8 mouse cellular contexts compared by ENCODE assay signal in the genomic region with DNA sequence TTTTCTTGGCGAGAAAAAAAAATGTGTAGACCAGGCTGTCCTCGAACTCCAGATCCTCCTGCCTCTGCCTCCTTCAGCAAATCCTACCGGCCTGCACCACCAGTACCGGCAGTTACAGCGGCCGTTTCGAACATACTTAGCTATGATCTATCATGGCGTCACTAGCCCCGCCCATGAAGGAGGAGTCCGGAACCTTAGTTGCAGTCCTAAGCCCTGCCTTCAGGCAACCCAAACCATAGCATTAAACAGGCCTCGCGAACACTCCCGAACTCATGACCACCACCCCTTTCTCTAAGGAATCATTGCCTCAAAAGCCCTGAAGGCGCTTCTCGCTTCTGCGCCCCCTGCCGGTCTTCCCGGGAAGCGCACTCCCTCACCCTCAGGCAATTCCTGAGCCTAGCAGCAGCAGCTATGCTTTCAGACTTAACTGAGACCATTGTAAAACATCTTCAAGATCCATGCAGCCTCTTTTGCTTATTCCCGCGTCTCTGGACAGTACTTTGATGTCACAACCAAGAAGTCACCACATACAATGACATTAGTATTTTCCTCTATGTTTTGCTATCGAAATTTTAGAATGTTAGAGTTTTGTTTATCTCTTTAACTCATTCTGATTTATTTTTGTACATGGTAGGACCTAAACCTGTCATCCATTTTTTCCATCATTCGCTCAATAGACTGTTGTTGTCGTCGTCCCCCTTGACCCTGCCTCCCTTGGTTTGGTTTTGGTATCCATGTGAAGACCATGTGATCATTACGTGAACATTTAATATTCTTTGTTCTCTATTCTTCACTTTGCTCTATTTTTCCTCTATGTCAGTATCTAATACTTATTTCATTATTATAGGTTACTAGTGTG. TPM values are rescaled to one million over a fixed set of nuclear protein-coding genes. Genes with fewer than 3 reads are reported as not detected.
A peak's percentile ranks its signal among the peaks of the same experiment; 100 is the strongest.
DNase-seq lines count a peak whose midpoint lies in the region; ATAC-seq and TF ChIP-seq lines count a peak whose summit lies in the region.

No protein-coding gene starts in this region.

- ATAC-seq in forebrain, embryonic 11.5 days (replicated peaks; ENCODE audit: low FRiP score), result peak; percentile 90
- ATAC-seq in heart, embryonic 16.5 days (replicated peaks; ENCODE audit: extremely low read depth, insufficient read depth, low FRiP score), result peak; percentile 91
- peak; percentile 84 for ATAC-seq in liver, embryonic 15.5 days (ENCODE audit: insufficient read depth)
- ATAC-seq in neural tube, embryonic 12.5 days (ENCODE audit: low FRiP score, low read depth), result peak; percentile 89

- H3K36me3 ChIP-seq in CH12.LX (replicated peaks in 1 of 2; ENCODE audit: control insufficient read depth in 1 of 2, insufficient read depth in 1 of 2, low read length in 1 of 2), result no peaks in the 10 kb centered on the region
- no peaks in the 10 kb centered on the region for H3K36me3 ChIP-seq in forebrain, embryonic 11.5 days (ENCODE audit: control insufficient read depth, insufficient read depth, low read length)
- H3K36me3 ChIP-seq in heart, embryonic 16.5 days (ENCODE audit: control insufficient read depth, insufficient read depth), result no peaks in the 10 kb centered on the region
- H3K36me3 ChIP-seq in liver, embryonic 15.5 days (replicated peaks), result no peaks in the 10 kb centered on the region
- no peaks in the 10 kb centered on the region for H3K36me3 ChIP-seq in neural tube, embryonic 12.5 days

- no peaks in the 10 kb centered on the region for H3K9me3 ChIP-seq in CH12.LX (replicated peaks; ENCODE audit: low read length)
- no peaks in the 10 kb centered on the region for H3K9me3 ChIP-seq in forebrain, embryonic 11.5 days (ENCODE audit: control insufficient read depth, low read length)
- no peaks in the 10 kb centered on the region; the same call in 1 of the 2 replicates for H3K9me3 ChIP-seq in heart, embryonic 16.5 days (replicated peaks; ENCODE audit: control insufficient read depth, low read length)
- H3K9me3 ChIP-seq in liver, embryonic 15.5 days (replicated peaks), result no peaks in the 10 kb centered on the region
- H3K9me3 ChIP-seq in neural tube, embryonic 12.5 days, result no peaks in the 10 kb centered on the region

- peak overlapping the region; percentile 18 to 46 (median 46) for H3K4me3 ChIP-seq in CH12.LX (replicated peaks in 1 of 3; ENCODE audit: low read depth in 2 of 3, low read length in 2 of 3, poor library complexity in 1 of 3)
- peak overlapping the region; percentile 37 for H3K4me3 ChIP-seq in forebrain, embryonic 11.5 days (ENCODE audit: low read depth, low read length)
- H3K4me3 ChIP-seq in heart, embryonic 16.5 days (ENCODE audit: low read length), result peak overlapping the region; percentile 62
- H3K4me3 ChIP-seq in liver, embryonic 15.5 days (replicated peaks), result peak overlapping the region; percentile 52
- peak overlapping the region; percentile 42 for H3K4me3 ChIP-seq in neural tube, embryonic 12.5 days

- H3K9ac ChIP-seq in CH12.LX (ENCODE audit: insufficient read depth, low read depth), result peak overlapping the region; percentile 16; the same call in 1 of the 2 replicates
- peak overlapping the region; percentile 51; the same call in 1 of the 2 replicates for H3K9ac ChIP-seq in forebrain, embryonic 11.5 days (ENCODE audit: low read length)
- no peak overlapping the region for H3K9ac ChIP-seq in heart, embryonic 16.5 days (ENCODE audit: low read length)
- H3K9ac ChIP-seq in liver, embryonic 15.5 days, result peak overlapping the region; percentile 43; the same call in 1 of the 2 replicates
- H3K9ac ChIP-seq in neural tube, embryonic 12.5 days, result no peak overlapping the region; the same call in 1 of the 2 replicates

- H3K79me2 ChIP-seq in CH12.LX (replicated peaks; ENCODE audit: control insufficient read depth, extremely low read depth, insufficient read depth, poor library complexity, severe bottlenecking), result no peaks in the 10 kb centered on the region

- H3K27me3 ChIP-seq in CH12.LX (replicated peaks), result no peaks in the 10 kb centered on the region
- no peaks in the 10 kb centered on the region for H3K27me3 ChIP-seq in forebrain, embryonic 11.5 days (ENCODE audit: control insufficient read depth, insufficient read depth, low read length)
- H3K27me3 ChIP-seq in heart, embryonic 16.5 days (ENCODE audit: control insufficient read depth, insufficient read depth, low read length), result no peaks in the 10 kb centered on the region
- H3K27me3 ChIP-seq in liver, embryonic 15.5 days, result no peaks in the 10 kb centered on the region
- no peaks in the 10 kb centered on the region for H3K27me3 ChIP-seq in neural tube, embryonic 12.5 days (replicated peaks)

- 5% methylated on average over 26 of the region's 26 CpGs for WGBS in forebrain, embryonic 11.5 days
- 6% methylated on average over 26 of the region's 26 CpGs for WGBS in heart, embryonic 16.5 days
- 7% methylated on average over 26 of the region's 26 CpGs for WGBS in liver, embryonic 15.5 days (ENCODE audit: insufficient replicate concordance)
- WGBS in neural tube, embryonic 12.5 days, result 9% methylated on average over 26 of the region's 26 CpGs

- peak; percentile 73 for TF ChIP-seq RAD21 in CH12.LX (IDR thresholded peaks at IDR 0.05; ENCODE audit: low read depth, low read length)

- H3K4me2 ChIP-seq in CH12.LX (ENCODE audit: insufficient read depth, low read depth, poor library complexity, severe bottlenecking), result peak overlapping the region; percentile 85
- H3K4me2 ChIP-seq in forebrain, embryonic 11.5 days (ENCODE audit: low read depth, low read length, severe bottlenecking), result peak overlapping the region; percentile 53
- H3K4me2 ChIP-seq in heart, embryonic 16.5 days (ENCODE audit: low read depth, low read length), result peak overlapping the region; percentile 80
- peak overlapping the region; percentile 76 for H3K4me2 ChIP-seq in liver, embryonic 15.5 days
- H3K4me2 ChIP-seq in neural tube, embryonic 12.5 days (replicated peaks), result peak overlapping the region; percentile 57

- in situ Hi-C loops in CH12.LX (cut with MboI; ENCODE audit: low pct_ligation_motif_present, low pct_unique_long_range_greater_than_20kb, low sequenced_read_pairs), result no loop called here

- no peak overlapping the region for H3K27ac ChIP-seq in CH12.LX (ENCODE audit: insufficient read depth, low read depth)
- H3K27ac ChIP-seq in forebrain, embryonic 11.5 days (ENCODE audit: low read depth, low read length), result no peak overlapping the region
- H3K27ac ChIP-seq in heart, embryonic 16.5 days (ENCODE audit: low read length), result peak overlapping the region; percentile 56
- no peak overlapping the region for H3K27ac ChIP-seq in liver, embryonic 15.5 days (replicated peaks)
- no peak overlapping the region for H3K27ac ChIP-seq in neural tube, embryonic 12.5 days

- peaks cover 2 to 32% of the 10 kb centered on the region in 2 experiments; a peak in 2 of 4 replicates for H3K4me1 ChIP-seq in CH12.LX (ENCODE audit: control insufficient read depth in 1 of 2, insufficient read depth in 2 of 2)
- H3K4me1 ChIP-seq in forebrain, embryonic 11.5 days (replicated peaks; ENCODE audit: control insufficient read depth, insufficient read depth, low read length), result no peaks in the 10 kb centered on the region
- H3K4me1 ChIP-seq in heart, embryonic 16.5 days (ENCODE audit: control insufficient read depth, insufficient read depth, low read length), result 0 out of 2 replicates have a peak, but pooled peaks cover 4% of the 10 kb centered on the region
- H3K4me1 ChIP-seq in liver, embryonic 15.5 days (replicated peaks), result peaks cover 14% of the 10 kb centered on the region
- peaks cover 2% of the 10 kb centered on the region; the same call in 1 of the 2 replicates for H3K4me1 ChIP-seq in neural tube, embryonic 12.5 days

- no peak for TF ChIP-seq EP300 in CH12.LX (IDR thresholded peaks at IDR 0.05; ENCODE audit: low read length)

- TF ChIP-seq CTCF in CH12.LX (conservative IDR thresholded peaks at IDR 0.05 in 1 of 2, IDR thresholded peaks at IDR 0.05 in 1 of 2; ENCODE audit: low read depth in 2 of 2, low read length in 2 of 2), result peak; percentile 94 to 98

- DNase-seq in CH12.LX (ENCODE audit: extremely low read depth), result peak; percentile 98
- peak; percentile 93 for DNase-seq in c-Kit-positive CD71-positive TER-119-negative erythroid progenitor cells, embryonic 14.5 days (ENCODE audit: low read depth)
- DNase-seq in forebrain, embryonic 11.5 days (ENCODE audit: low spot score), result peak; percentile 98
- peak; percentile 96 to 98 for DNase-seq in kidney, postnatal 36 days
- DNase-seq in telencephalon, adult 2 months (ENCODE audit: low read depth, low spot score), result peak; percentile 99

- dilution Hi-C loops in CH12.LX (cut with MboI; ENCODE audit: extremely low pct_ligation_motif_present, extremely low pct_unique_long_range_greater_than_20kb, low sequenced_read_pairs), result no loop called here

- no peak for TF ChIP-seq POLR2A in CH12.LX (IDR thresholded peaks at IDR 0.05; ENCODE audit: low read depth, low read length)

TF ChIP-seq in CH12.LX, 34 proteins besides CTCF, POLR2A, EP300 and RAD21 (continues in another document):
- peak; percentile 97 for TF ChIP-seq SMC3 (IDR thresholded peaks at IDR 0.05; ENCODE audit: low read depth, low read length)

RNA-seq across cellular contexts. Expression of a gene that starts 14.2 kb away (rescaled TPM):
- total RNA-seq in CH12.LX (2012; rRNA removed) (not detected in 2 replicates), CH12.LX (2014; rRNA removed) (not detected in 2 replicates)
- not detected in 2 replicates for polyA plus RNA-seq in CH12.LX (2012; ENCODE audit: insufficient read length, low read depth)
- polyA plus RNA-seq in forebrain, embryonic 11.5 days (2014; fragmentation: Nextera tagmentation; extraction: Ambion mirVana), result not detected in 2 replicates
- 0.16 and 0.39 TPM in 2 replicates for polyA plus RNA-seq in heart, embryonic 16.5 days (2015; fragmentation: Nextera tagmentation; extraction: Ambion mirVana)
- 0.25 and 0.37 TPM in 2 replicates for polyA plus RNA-seq in liver, embryonic 15.5 days (2015; fragmentation: Nextera tagmentation; extraction: Ambion mirVana)
- 0.11 TPM in 1 of 2 replicates, not detected in the other for polyA plus RNA-seq in neural tube, embryonic 12.5 days (2016; fragmentation: Nextera tagmentation; extraction: Ambion mirVana)

RNA-seq across cellular contexts. Expression of a gene that starts 22.9 kb away (rescaled TPM):
- total RNA-seq in CH12.LX (2012; rRNA removed) (not detected in 2 replicates), CH12.LX (2014; rRNA removed) (not detected in 2 replicates)
- not detected in 2 replicates for polyA plus RNA-seq in CH12.LX (2012; ENCODE audit: insufficient read length, low read depth)
- not detected in 2 replicates for polyA plus RNA-seq in forebrain, embryonic 11.5 days (2014; fragmentation: Nextera tagmentation; extraction: Ambion mirVana)
- polyA plus RNA-seq in heart, embryonic 16.5 days (2015; fragmentation: Nextera tagmentation; extraction: Ambion mirVana), result 0.26 TPM in 1 of 2 replicates, not detected in the other
- not detected in 2 replicates for polyA plus RNA-seq in liver, embryonic 15.5 days (2015; fragmentation: Nextera tagmentation; extraction: Ambion mirVana)
- polyA plus RNA-seq in neural tube, embryonic 12.5 days (2016; fragmentation: Nextera tagmentation; extraction: Ambion mirVana), result not detected in 2 replicates

RNA-seq across cellular contexts. Expression of a gene that starts 22.9 kb away (rescaled TPM):
- not detected in 2 replicates for total RNA-seq in CH12.LX (2012; rRNA removed)
- not detected in 2 replicates for total RNA-seq in CH12.LX (2014; rRNA removed)
- not detected in 2 replicates for polyA plus RNA-seq in CH12.LX (2012; ENCODE audit: insufficient read length, low read depth)
- not detected in 2 replicates for polyA plus RNA-seq in forebrain, embryonic 11.5 days (2014; fragmentation: Nextera tagmentation; extraction: Ambion mirVana)
- polyA plus RNA-seq in heart, embryonic 16.5 days (2015; fragmentation: Nextera tagmentation; extraction: Ambion mirVana), result 0.17 and 0.49 TPM in 2 replicates
- polyA plus RNA-seq in liver, embryonic 15.5 days (2015; fragmentation: Nextera tagmentation; extraction: Ambion mirVana), result 0.18 and 0.23 TPM in 2 replicates
- polyA plus RNA-seq in neural tube, embryonic 12.5 days (2016; fragmentation: Nextera tagmentation; extraction: Ambion mirVana), result not detected in 2 replicates

Comparison
In these comparisons a context has a peak if more than half of its experiments do, and no peak if none do; other contexts are left out.
1. H3K9ac ChIP-seq: peak in CH12.LX (single experiment), forebrain, embryonic 11.5 days (single experiment) and liver, embryonic 15.5 days (single experiment); none in heart, embryonic 16.5 days (single experiment) and neural tube, embryonic 12.5 days (single experiment).
2. Peak in every context shown above with its lines, with median percentiles within 50 percentile points of each other: DNase-seq, H3K4me2 ChIP-seq, H3K4me3 ChIP-seq and ATAC-seq.